Mouse (Mus musculus): ENCODE results near the gene Wnk2.

DNA sequence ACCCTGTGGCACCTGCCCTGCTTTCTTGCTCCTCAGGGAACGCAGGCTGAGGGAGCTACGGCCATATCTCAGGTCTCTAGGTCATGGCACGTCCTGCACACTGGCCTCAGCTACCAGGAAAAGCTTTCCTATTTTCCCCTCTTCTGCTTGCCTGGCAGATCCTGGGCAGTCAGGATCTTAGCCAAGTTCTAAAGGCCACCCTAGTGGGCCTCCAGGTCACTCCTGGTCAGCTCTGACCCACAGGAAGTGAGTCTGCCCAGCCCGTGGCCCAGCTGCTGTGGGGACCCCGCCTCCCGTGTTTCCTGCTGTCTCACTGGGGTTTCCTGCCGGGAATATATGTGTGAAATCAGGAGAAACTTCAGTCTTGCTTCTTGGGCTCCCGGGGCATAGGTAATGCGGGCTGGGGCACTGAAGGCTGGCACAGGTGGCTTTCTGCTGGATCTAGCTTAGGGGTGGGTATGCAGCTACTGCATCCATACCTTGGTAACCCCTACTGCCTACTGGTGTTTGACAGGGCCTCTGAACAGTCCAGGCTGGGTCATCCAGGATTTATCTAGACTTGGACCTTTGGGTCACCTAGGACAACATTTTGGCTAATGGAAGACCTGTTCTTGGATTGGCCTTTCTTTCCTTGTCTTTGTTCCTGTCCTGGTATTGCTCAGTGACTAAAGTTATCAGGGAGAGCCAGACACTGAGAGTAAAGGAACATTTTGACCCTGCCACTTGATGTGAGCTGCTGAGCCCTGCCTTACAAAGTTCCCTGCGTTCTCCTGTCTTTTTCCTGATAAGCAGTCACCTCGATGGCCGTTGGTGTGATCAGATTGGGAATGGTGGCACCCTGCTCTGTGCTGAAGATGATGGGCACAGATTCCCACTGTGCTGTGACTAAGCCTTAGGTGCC lies 42.4 kb upstream of the Wnk2 start:
- TF ChIP-seq CTCF (conservative IDR thresholded peaks at IDR 0.05; ENCODE audit: low read length) (no peak), NANOG (IDR thresholded peaks at IDR 0.05; ENCODE audit: borderline replicate concordance, low read length) (no peak), POU5F1 (IDR thresholded peaks at IDR 0.05; ENCODE audit: borderline replicate concordance, low read length) (no peak)
